Mouse (Mus musculus): ENCODE results near the gene Oit3. TPM values are rescaled to one million over a fixed set of nuclear protein-coding genes. Genes with fewer than 3 reads are reported as not detected.

Gene Oit3
- polyA plus RNA-seq, 1 experiment from 2014 or later: 2.8 TPM

Other genes with a start within 250 kb of the Oit3 start
- 67.0 and 74.6 TPM in 2 replicates for gene Sept10, start 219.9 kb downstream of the Oit3 start, polyA plus RNA-seq (2015; fragmentation: Nextera tagmentation; extraction: Ambion mirVana)
- 12.8 and 13.7 TPM in 2 replicates for gene Sowahc, start 219.8 kb downstream of the Oit3 start, polyA plus RNA-seq (2015; fragmentation: Nextera tagmentation; extraction: Ambion mirVana)
- 78.7 and 81.8 TPM in 2 replicates for gene P4ha1, start 118.5 kb downstream of the Oit3 start, polyA plus RNA-seq (2015; fragmentation: Nextera tagmentation; extraction: Ambion mirVana)
- gene Gm10273, start 46.1 kb downstream of the Oit3 start, polyA plus RNA-seq (2015; fragmentation: Nextera tagmentation; extraction: Ambion mirVana): 1.3 and 12.4 TPM in 2 replicates
- 0.19 and 1.0 TPM in 2 replicates for gene Pla2g12b, start 38.1 kb downstream of the Oit3 start, polyA plus RNA-seq (2015; fragmentation: Nextera tagmentation; extraction: Ambion mirVana)
- gene Gm10322, start 174.3 kb upstream of the Oit3 start, polyA plus RNA-seq (2015; fragmentation: Nextera tagmentation; extraction: Ambion mirVana): not detected in 2 replicates
- gene Mcu, start 174.9 kb upstream of the Oit3 start, polyA plus RNA-seq (2015; fragmentation: Nextera tagmentation; extraction: Ambion mirVana): 30.6 and 33.3 TPM in 2 replicates

Measured in lung, embryonic 16.5 days (tissue).